Mouse (Mus musculus): Measurements from ENCODE around the gene Il17rb. TPM values are rescaled to one million over a fixed set of nuclear protein-coding genes. Genes with fewer than 3 reads are reported as not detected.

Gene Il17rb
- polyA plus RNA-seq, 1 experiment = 1.8 TPM

DNA sequence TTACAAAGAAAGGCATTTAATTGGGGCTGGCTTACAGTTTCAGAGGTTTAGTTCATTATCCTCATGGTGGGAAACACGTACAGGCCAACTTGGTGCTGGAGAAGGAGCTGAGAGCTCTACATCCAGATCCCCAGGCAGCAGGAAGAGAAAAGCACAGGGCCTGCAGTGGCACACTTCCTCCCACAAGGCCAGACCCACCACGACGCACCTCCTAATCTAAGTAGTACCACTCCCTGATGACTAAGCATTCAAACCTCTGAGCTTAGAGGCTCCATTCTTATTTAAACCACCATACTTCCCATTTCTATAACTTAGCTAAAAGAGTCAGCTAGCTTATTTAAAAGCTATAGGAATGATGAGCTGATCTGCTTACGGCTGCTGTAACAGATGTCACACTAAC is 57.9 kb downstream of the Il17rb start:
- Histone ChIP-seq H3K4me3 (ENCODE audit: insufficient read depth, low read depth, low read length) (no peak overlapping the region), H3K27ac (replicated peaks; ENCODE audit: low read depth, low read length) (no peak overlapping the region), H3K4me1 (ENCODE audit: control insufficient read depth, insufficient read depth, insufficient read length, low read length) (no peaks in the 10 kb centered on the region)

DNA sequence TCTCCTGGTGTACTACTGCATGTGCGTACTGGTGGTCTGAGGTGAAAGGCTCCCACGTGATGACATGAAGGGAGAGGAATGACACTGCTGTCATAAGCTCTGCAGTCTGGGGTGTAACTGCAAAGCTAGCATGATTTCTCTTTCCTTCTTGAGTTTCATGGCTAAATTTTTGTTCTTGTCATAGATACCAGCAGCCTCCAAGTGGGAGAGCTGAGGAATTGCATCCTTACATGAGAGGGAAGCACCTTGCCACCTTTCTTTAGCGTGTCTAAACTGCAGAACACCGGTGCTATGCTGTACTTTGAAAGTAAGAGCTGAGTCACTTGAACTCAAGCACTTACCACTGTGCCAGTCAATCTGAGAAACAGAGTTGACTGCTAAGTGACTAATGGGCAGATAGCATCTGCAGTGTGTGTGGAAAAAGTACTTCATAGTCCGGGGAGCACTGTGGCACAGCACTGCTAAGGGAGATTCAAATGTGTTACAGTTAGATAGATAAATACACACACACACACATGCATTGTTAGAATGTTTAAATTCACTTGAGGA is 61.9 kb downstream of the Il17rb start:
- H3K4me3 ChIP-seq (ENCODE audit: insufficient read depth, low read depth, low read length) = no peak overlapping the region
- no peak overlapping the region for H3K27ac ChIP-seq (replicated peaks; ENCODE audit: low read depth, low read length)

More for the DNA sequence above, 61.9 kb downstream of the Il17rb start:
- H3K4me1 ChIP-seq (ENCODE audit: control insufficient read depth, insufficient read depth, insufficient read length, low read length) = no peaks in the 10 kb centered on the region

Other genes starting within 250 kb of the Il17rb start
- gene Selenok, start 40.6 kb downstream of the Il17rb start, polyA plus RNA-seq (2012; ENCODE audit: insufficient read depth, insufficient read length, missing spikeins) = 242 and 250 TPM in 2 replicates
- 22.8 and 29.2 TPM in 2 replicates for gene Actr8, start 30.6 kb downstream of the Il17rb start, polyA plus RNA-seq (2012; ENCODE audit: insufficient read depth, insufficient read length, missing spikeins)
- 26.0 and 28.5 TPM in 2 replicates for gene Chdh, start 127 bp upstream of the Il17rb start, polyA plus RNA-seq (2012; ENCODE audit: insufficient read depth, insufficient read length, missing spikeins)

All from brown adipose tissue, adult 24 weeks (tissue).